Mouse (Mus musculus): ENCODE measurements around the gene Bag3. TPM values are rescaled to one million over a fixed set of nuclear protein-coding genes. Genes with fewer than 3 reads are reported as not detected.

Gene Bag3
- polyA plus RNA-seq, 1 experiment from 2014 or later = 12.3 TPM

DNA sequence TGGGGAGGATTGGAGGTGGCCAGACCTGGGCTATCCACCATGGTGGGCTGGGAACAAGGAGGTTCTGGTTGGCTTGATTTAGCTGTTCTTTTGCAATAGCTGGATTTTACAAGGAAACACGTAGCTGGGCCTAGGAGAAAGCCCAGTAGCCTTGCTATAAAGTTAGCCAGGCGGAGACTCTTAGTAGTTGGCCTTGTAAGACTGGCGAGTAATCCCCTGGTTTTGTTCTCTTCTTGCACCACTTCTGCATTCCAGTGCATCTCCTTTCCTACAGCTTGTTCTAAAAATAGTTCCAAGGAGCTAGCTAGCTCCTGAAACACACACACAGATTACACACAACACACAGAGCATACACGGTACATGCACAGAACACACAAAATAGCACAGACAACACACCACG lies 15.4 kb downstream of the Bag3 start:
- H3K36me3 ChIP-seq = 0 out of 2 replicates have a peak, but pooled peaks cover 3% of the 10 kb centered on the region
- H3K9me3 ChIP-seq = no peaks in the 10 kb centered on the region
- ATAC-seq = no peak
- no peak overlapping the region for H3K27ac ChIP-seq
- H3K27me3 ChIP-seq (replicated peaks) = no peaks in the 10 kb centered on the region
- H3K4me1 ChIP-seq (replicated peaks) = peaks cover 36% of the 10 kb centered on the region
- no peak overlapping the region for H3K4me2 ChIP-seq (replicated peaks)
- H3K4me3 ChIP-seq (replicated peaks) = no peak overlapping the region
- 65% methylated on average over 5 of the region's 5 CpGs for WGBS
- no peak overlapping the region for H3K9ac ChIP-seq

DNA sequence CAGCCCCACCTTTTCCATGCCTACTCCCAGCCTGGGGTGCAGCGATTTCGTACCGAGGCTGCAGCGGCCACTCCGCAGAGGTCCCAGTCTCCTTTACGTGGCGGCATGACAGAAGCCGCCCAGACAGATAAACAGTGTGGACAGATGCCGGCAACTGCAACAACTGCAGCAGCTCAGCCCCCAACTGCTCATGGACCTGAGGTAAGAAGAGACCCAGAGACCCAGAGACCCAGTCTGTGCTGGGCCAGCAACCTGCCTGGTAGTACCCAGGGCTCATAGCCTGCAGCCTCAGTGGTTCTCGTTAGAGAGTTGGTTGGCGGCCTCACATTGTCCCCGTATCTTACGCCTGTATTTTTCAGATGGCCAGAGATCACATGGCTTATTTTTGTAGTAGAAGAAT lies 16.7 kb downstream of the Bag3 start:
- Histone ChIP-seq H3K27ac (no peak overlapping the region), H3K4me3 (replicated peaks) (no peak overlapping the region), H3K4me2 (replicated peaks) (no peak overlapping the region), H3K27me3 (replicated peaks) (no peaks in the 10 kb centered on the region), H3K4me1 (replicated peaks) (peaks cover 26% of the 10 kb centered on the region), H3K9me3 (no peaks in the 10 kb centered on the region), H3K9ac (no peak overlapping the region), H3K36me3 (peaks cover 3% of the 10 kb centered on the region; the same call in 1 of the 2 replicates)
- 89% methylated on average over 13 of the region's 13 CpGs for WGBS
- ATAC-seq = no peak

- Histone ChIP-seq H3K4me1 (replicated peaks) (peaks cover 20% of the 10 kb centered on the region), H3K4me2 (replicated peaks) (no peak overlapping the region), H3K9ac (no peak overlapping the region), H3K27me3 (replicated peaks) (no peaks in the 10 kb centered on the region), H3K27ac (no peak overlapping the region), H3K36me3 (peaks cover 5% of the 10 kb centered on the region; the same call in 1 of the 2 replicates), H3K9me3 (no peaks in the 10 kb centered on the region), H3K4me3 (replicated peaks) (no peak overlapping the region)
- no peak for ATAC-seq
- WGBS = 80% methylated on average over 16 of the region's 16 CpGs
Observed at GRCm38 (mm10) chr7:128540734-128541133, 17.3 kb downstream of the Bag3 start.

GRCm38 (mm10) chr7:128541186-128541585 lies 17.8 kb downstream of the Bag3 start:
- no peak overlapping the region for H3K4me3 ChIP-seq (replicated peaks)
- H3K4me2 ChIP-seq (replicated peaks) = no peak overlapping the region
- 0 out of 2 replicates have a peak overlapping the region, but pooled peaks have one; percentile 8 for H3K9ac ChIP-seq
- no peak for ATAC-seq
- H3K27ac ChIP-seq = no peak overlapping the region
- WGBS = 70% methylated on average over 9 of the region's 9 CpGs
- H3K36me3 ChIP-seq = peaks cover 9% of the 10 kb centered on the region
- no peaks in the 10 kb centered on the region for H3K9me3 ChIP-seq
- H3K4me1 ChIP-seq (replicated peaks) = peaks cover 15% of the 10 kb centered on the region
- no peaks in the 10 kb centered on the region for H3K27me3 ChIP-seq (replicated peaks)

GRCm38 (mm10) chr7:128541771-128542170 lies 18.4 kb downstream of the Bag3 start:
- H3K4me3 ChIP-seq (replicated peaks) = no peak overlapping the region
- no peaks in the 10 kb centered on the region for H3K27me3 ChIP-seq (replicated peaks)
- H3K4me2 ChIP-seq (replicated peaks) = no peak overlapping the region
- peaks cover 13% of the 10 kb centered on the region for H3K4me1 ChIP-seq (replicated peaks)
- H3K9me3 ChIP-seq = no peaks in the 10 kb centered on the region
- H3K9ac ChIP-seq = 0 out of 2 replicates have a peak overlapping the region, but pooled peaks have one; percentile 8
- WGBS = 87% methylated on average over 17 of the region's 17 CpGs
- H3K27ac ChIP-seq = no peak overlapping the region
- ATAC-seq = no peak
- peaks cover 13% of the 10 kb centered on the region for H3K36me3 ChIP-seq

GRCm38 (mm10) chr7:128542488-128542887 lies 19.1 kb downstream of the Bag3 start:
- Histone ChIP-seq H3K27me3 (replicated peaks) (no peaks in the 10 kb centered on the region), H3K4me3 (replicated peaks) (no peak overlapping the region), H3K4me2 (replicated peaks) (no peak overlapping the region), H3K4me1 (replicated peaks) (peaks cover 13% of the 10 kb centered on the region), H3K36me3 (peaks cover 14% of the 10 kb centered on the region), H3K27ac (no peak overlapping the region), H3K9ac (no peak overlapping the region), H3K9me3 (no peaks in the 10 kb centered on the region)
- ATAC-seq = no peak
- WGBS = 57% methylated on average over 4 of the region's 4 CpGs

GRCm38 (mm10) chr7:128543148-128543855 lies 19.9 kb downstream of the Bag3 start:
- Histone ChIP-seq H3K4me3 (replicated peaks) (no peak overlapping the region), H3K27me3 (replicated peaks) (no peaks in the 10 kb centered on the region), H3K4me2 (replicated peaks) (no peak overlapping the region), H3K4me1 (replicated peaks) (peaks cover 13% of the 10 kb centered on the region), H3K9ac (no peak overlapping the region), H3K36me3 (peaks cover 22% of the 10 kb centered on the region), H3K9me3 (no peaks in the 10 kb centered on the region), H3K27ac (no peak overlapping the region)
- peak; percentile 81 for ATAC-seq
- 67% methylated on average over 14 of the region's 14 CpGs for WGBS

GRCm38 (mm10) chr7:128543961-128544360 lies 20.5 kb downstream of the Bag3 start:
- 88% methylated on average over 3 of the region's 3 CpGs for WGBS
- no peak overlapping the region for H3K9ac ChIP-seq
- H3K27ac ChIP-seq = no peak overlapping the region
- no peaks in the 10 kb centered on the region for H3K27me3 ChIP-seq (replicated peaks)
- no peaks in the 10 kb centered on the region for H3K9me3 ChIP-seq
- ATAC-seq = no peak
- no peak overlapping the region for H3K4me3 ChIP-seq (replicated peaks)
- no peak overlapping the region for H3K4me2 ChIP-seq (replicated peaks)
- peaks cover 22% of the 10 kb centered on the region for H3K36me3 ChIP-seq
- H3K4me1 ChIP-seq (replicated peaks) = peaks cover 9% of the 10 kb centered on the region; the same call in 1 of the 2 replicates

DNA sequence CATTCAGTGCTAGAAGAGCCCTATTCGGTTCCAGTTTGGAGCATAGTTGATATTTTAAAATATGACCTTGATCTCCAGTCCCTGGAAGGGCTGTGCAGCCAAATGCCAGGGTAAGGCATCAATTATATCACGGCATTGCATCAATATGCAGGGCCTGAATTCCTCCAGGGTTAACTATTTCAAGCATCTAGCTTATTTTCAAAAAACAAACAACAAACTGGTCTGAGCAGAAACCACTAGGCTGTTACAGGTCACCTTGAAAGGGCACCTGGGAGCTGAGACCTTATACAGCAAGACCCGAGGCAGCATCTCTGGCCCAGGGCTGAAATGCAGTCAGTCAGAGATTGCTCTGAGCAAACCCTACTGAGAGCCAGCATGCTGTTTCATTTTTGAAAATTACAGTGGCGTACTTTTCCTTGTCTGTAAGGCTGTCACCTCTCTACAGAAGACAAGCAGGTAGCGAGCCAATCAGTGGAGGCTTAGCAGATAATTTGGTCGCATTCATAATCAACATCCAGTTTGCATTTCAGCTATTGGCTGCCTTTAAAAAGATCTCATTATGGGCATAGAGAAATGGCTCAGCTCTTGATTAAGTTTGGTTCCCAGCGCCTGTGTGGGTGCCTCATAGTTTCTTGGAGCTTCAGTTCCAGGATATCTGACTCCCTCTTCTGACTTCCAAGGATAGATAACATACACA lies 21.3 kb downstream of the Bag3 start:
- Histone ChIP-seq H3K36me3 (peaks cover 22% of the 10 kb centered on the region), H3K9me3 (no peaks in the 10 kb centered on the region), H3K4me2 (replicated peaks) (no peak overlapping the region), H3K9ac (no peak overlapping the region), H3K4me1 (replicated peaks) (0 out of 2 replicates have a peak, but pooled peaks cover 9% of the 10 kb centered on the region), H3K27me3 (replicated peaks) (no peaks in the 10 kb centered on the region), H3K4me3 (replicated peaks) (no peak overlapping the region), H3K27ac (no peak overlapping the region)
- 88% methylated on average over 7 of the region's 7 CpGs for WGBS
- no peak for ATAC-seq

- WGBS = 98% methylated on average over 8 of the region's 8 CpGs
- peaks cover 22% of the 10 kb centered on the region for H3K36me3 ChIP-seq
Observed at GRCm38 (mm10) chr7:128546031-128546430, 22.6 kb downstream of the Bag3 start.

DNA sequence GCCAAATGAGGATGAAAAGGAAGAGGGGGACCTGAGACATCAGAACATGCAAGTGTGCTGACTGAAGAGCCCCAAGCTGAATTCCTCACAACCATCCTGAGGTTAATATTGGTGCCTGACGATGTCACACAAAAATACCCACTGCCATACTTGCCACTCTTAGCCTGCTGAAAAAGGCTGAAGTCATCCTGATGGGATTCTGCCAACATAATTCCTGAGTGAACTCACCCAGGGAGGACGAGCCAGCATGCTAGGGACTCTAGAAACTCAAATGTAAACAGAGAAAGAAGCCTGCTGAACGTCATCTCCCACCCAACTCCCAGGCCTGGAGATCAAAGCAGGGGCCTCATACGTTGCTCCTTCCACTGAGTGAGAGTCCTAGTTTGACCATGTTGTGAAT lies 25.7 kb downstream of the Bag3 start:
- no peaks in the 10 kb centered on the region for H3K27me3 ChIP-seq (replicated peaks)
- no peak overlapping the region for H3K27ac ChIP-seq
- H3K4me3 ChIP-seq (replicated peaks) = no peak overlapping the region
- H3K4me1 ChIP-seq (replicated peaks) = 0 out of 2 replicates have a peak, but pooled peaks cover 5% of the 10 kb centered on the region
- H3K4me2 ChIP-seq (replicated peaks) = no peak overlapping the region
- ATAC-seq = peak; percentile 39; the same call in 1 of the 2 replicates
- WGBS = 23% methylated on average over 4 of the region's 4 CpGs
- no peaks in the 10 kb centered on the region for H3K9me3 ChIP-seq
- H3K9ac ChIP-seq = no peak overlapping the region
- peaks cover 19% of the 10 kb centered on the region for H3K36me3 ChIP-seq

More at GRCm38 (mm10) chr7:128546031-128546430, 22.6 kb downstream of the Bag3 start:
- no peak for ATAC-seq
- 0 out of 2 replicates have a peak, but pooled peaks cover 9% of the 10 kb centered on the region for H3K4me1 ChIP-seq (replicated peaks)
- H3K27me3 ChIP-seq (replicated peaks) = no peaks in the 10 kb centered on the region
- no peak overlapping the region for H3K9ac ChIP-seq
- no peak overlapping the region for H3K27ac ChIP-seq
- H3K9me3 ChIP-seq = no peaks in the 10 kb centered on the region
- no peak overlapping the region for H3K4me3 ChIP-seq (replicated peaks)
- no peak overlapping the region for H3K4me2 ChIP-seq (replicated peaks)

DNA sequence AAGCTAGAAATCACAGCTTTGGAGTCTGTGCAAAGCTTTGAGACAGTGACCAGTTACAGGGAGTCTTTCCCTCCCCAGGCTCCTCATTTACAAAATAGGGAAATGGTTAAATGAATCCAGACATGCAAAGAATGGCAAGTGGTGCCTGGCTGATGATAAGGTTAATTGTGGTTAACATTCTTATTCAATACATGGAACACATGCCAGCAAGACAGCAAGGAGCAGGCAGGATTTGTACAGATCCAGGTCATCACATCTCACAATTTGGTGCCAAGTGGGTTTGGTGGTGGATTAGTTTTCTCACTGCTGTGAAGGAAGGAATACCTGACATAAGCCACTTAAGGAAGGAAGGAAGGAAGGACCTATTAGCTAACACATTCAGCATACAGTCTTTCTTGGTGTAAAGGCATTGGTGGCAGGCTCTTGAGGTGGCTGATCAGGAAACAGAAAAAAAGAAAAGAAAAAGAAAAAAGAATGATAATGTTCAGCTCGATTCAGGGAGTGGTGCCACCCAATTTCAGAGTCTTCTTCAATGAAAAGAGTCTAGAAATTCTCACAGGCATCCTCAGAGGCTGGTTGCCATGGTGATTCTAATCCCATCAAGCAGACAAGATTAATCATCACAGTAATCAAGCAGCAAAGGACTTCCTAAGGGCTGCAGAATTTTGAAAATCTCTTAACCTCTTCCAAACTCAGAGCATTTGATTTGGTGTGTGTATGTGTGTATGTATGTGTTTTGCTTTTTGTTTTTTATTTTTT lies 27.1 kb downstream of the Bag3 start:
- no peak overlapping the region for H3K9ac ChIP-seq
- no peaks in the 10 kb centered on the region for H3K27me3 ChIP-seq (replicated peaks)
- 0 out of 2 replicates have a peak, but pooled peaks cover 5% of the 10 kb centered on the region for H3K4me1 ChIP-seq (replicated peaks)
- whole genome bisulfite sequencing = 45% methylated on average over 1 of the region's 1 CpGs
- ATAC-seq = no peak
- H3K9me3 ChIP-seq = no peaks in the 10 kb centered on the region
- H3K4me2 ChIP-seq (replicated peaks) = no peak overlapping the region
- no peak overlapping the region for H3K4me3 ChIP-seq (replicated peaks)
- H3K36me3 ChIP-seq = peaks cover 19% of the 10 kb centered on the region
- no peak overlapping the region; the same call in 1 of the 2 replicates for H3K27ac ChIP-seq
